Mouse (Mus musculus) gastrocnemius, postnatal 4 days (tissue): Measurements from ENCODE around the gene Tmem104. TPM values are rescaled to one million over a fixed set of nuclear protein-coding genes. Genes with fewer than 3 reads are reported as not detected.

Source experiments
- DNase-seq, 2 experiments: peaks; one replicate each; pipeline ENCODE4 v3.0.0; 2021 to 2022; ENCODE audit warnings: low spot score in 2 of 2, mixed read lengths in 2 of 2
- long read RNA-seq, 2 experiments: library from polyadenylated mRNA; stranded (forward); transcript quantifications; one replicate each; pipeline ENCODE4 v2.0.0; 2021
- total RNA-seq, 2 experiments: library from RNA; stranded (reverse); gene quantifications; 2 replicates each; pipeline ENCODE4 v1.2.3; 2021

Tmem104 gene
- 1 to 10 TPM; 8.5 to 9.8 TPM for total RNA-seq
- long read RNA-seq, experiment 1, full-length matches to known transcripts, result 8 of 12 reads
- long read RNA-seq, experiment 1, partial matches to known transcripts, result 4 of 12 reads
- long read RNA-seq, experiment 1, other reads (novel, unspliced or antisense), result 0 of 12 reads
- long read RNA-seq, experiment 2, partial matches to known transcripts, result 0 of 2 reads
- long read RNA-seq, experiment 2, other reads (novel, unspliced or antisense), result 2 of 2 reads

DNA sequence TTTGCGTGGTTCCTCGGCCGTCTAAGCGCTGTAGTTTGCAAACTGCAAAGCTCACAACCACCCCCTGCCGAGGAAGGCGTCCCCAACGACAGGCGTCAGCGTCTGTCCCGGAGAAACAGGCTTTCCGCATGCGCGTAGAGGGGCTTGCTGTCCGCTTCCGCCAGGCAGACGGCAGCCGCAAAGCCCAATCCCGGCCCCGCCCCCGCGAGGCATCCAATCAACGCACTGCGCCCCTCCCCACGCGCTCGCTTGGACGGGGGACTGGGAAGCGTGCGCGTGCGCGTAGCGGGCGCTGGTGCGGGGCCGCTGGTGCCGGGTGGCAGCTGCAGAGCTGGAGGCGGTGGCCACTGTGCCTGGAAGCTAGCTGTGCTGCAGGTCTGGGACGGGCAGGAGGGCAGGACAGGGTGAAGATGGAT is at the start of gene Tmem104:
Gene Tmem104, plus strand, starts transcription at position 264 of the 416 bp plus-strand sequence.
- peak; percentile 99 to 100 for DNase-seq

DNA sequence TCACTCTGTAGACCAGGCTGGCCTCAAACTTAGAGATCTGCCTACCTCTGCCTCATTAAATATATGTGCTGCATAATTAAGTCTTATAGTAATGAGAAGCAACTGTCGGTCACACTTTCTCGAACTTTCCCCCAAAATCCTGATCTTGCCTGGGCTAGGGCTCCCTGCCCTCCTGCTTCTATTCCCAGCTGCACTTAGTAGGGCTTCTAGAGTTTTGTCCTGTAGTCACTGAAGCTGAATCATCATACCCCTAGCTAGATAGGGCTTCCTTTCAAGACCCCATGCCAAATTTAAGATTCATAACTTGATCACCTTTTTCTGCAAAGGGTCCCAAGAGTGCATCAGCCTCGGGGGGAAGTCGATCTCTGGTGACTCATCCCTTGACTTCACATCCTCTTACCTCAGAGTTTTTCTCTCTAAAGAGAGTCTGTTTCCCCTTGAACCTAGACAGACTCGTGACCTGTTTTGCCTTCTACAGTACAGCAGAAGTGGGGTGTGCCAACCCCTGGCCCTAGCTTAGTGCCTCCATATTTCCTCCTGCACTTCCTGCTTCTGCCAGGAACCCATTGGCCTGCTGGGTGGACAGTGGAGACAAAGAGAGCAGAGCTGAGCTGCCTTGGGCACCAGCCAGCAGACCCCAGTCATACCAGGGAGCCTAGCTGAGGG is 48.6 kb upstream of the Tmem104 start:
- DNase-seq, result no peak

DNA sequence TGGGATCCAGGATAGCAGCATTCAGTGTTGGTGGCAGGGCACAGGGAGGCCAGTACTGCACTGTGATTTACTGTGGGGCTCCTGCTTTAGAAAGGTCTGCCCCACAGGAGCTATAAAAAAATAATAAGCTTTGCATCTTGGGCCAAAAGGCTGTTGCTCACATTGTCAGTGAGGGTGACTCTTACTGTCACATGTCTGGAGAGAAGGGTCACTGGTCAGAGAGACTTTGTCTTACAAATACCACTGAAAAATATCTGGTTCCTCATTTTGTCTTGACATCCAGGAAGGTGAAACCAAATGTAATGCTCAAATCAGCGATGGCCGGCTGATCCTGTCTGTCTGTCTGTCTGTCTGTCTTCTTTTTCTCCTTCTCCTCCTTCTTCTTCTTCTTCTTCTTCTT is 45.3 kb upstream of the Tmem104 start:
- no peak for DNase-seq

DNA sequence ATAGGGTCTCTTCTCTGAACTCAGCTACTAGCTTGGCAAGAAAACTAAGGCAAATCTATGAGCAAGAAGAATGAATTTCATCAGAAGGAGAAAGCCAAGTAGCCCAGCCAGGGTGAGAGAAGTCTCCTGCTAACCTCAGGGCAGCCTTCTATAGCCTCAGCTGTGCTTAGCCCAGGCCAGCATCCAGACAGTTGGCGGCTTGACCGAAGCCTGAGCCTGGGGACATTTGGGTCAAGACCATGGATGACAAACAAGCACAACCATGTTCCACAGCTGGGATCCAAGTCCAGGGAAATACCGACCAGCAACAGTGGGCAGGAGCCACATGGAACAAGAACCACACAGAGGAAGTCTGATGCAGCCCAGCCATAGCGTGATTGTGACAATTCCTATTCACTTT is 39.5 kb upstream of the Tmem104 start:
- DNase-seq, result no peak

DNA sequence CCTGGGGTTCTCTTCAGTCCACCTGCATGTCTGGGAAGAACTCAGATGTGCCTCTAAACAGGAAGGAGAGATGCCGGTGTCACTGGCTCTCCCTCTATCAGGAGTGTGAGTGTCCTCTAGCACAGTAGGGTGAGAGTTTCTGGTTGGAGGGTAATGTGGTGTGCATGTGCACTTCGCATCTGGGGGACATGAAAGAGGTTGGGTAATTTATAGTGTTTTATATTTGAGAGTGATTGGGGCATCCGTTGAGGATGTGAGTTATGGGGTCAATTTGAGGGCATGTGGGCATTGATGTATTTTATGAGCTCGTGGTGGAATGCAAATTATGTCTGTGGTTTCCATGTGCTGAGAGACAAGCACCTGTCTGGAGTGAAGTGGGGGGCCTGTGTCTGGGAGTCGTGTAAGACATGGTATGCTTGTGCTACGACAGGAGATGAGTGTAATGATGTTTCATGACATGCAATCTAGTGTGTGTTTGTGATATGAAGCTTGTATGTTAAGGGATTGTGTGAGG is 36.5 kb upstream of the Tmem104 start:
- no peak for DNase-seq

DNA sequence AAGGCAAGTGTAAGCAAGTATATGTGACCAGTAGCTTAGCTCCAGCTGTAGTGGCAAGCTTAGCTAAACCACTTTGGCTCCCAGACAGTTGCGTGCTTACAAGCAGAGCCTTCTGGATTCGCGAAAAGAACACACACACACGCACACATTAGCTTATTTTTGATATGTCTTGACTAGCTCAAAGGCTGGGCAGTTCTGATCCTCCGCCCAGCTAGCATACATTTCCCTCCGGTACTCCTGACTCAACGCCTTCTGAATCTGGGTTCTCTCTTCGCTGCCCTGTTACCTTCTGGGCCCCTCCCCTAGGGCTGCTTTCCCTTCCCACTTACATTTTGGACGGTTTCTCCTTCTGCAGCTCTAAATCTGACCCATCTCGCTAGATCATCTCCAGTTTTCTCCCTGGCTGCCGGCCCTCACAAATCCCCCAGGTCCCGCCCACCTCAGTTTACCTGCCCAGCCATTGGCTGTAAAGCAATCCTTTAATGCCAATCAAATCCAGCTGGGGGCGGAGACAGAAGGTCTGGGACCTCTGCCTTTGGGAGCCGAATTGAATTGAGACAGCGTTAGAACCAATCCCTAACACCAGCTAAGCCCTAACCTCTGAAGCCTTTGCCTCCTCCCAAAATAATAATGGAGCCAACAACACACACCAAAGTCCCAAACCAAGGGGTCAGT is 35.4 kb upstream of the Tmem104 start:
- DNase-seq, result peak in 1 of 2 experiments; percentile 49

DNA sequence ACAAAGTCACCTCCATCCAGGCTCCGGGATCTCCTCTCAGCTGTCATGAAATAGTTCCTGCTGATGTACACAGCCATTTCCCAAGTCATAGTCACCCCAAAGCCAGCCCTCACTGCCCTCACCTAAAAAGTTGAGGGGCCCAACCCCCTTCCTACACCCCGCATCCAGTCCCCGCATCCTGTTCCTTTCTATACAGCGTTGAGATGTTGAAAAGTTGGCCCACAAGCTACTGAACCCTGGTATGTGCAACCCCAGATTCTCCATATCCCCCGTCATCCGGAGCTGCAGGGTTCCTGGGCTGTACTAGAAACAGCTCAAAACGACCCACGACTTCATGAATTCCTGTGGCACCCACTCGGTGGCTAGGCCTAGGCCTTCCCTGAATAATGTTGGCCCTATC is 34.2 kb upstream of the Tmem104 start:
- DNase-seq, result no peak

DNA sequence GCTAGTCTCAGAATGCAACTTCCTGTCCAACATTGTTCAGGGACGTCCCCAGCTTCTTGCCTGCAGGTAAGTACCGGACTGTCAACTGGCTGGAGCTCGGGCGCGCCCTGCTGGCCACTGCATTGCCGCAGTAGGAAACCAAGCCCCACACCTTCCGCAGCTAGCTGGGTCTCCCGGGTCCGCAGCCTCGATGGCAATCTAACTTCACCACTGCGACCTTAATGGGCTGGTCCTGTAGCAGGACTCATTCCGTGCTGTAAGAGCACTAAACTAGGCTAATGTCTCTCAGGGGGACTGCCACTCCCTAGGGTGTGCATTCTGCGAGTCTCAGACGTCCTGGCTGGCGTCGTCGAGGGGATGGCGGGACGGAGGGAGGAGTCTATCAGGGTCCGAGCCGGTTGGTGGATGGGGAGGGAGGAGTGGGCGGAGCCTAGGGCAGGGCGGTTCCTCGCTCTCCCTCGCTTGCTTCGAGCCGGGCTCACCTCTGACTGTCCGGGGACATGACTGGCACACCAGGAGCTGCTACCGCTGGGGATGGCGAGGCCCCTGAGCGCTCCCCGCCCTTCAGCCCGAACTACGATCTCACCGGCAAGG is 33.5 kb upstream of the Tmem104 start:
- DNase-seq, result peak in 1 of 2 experiments; percentile 66

DNA sequence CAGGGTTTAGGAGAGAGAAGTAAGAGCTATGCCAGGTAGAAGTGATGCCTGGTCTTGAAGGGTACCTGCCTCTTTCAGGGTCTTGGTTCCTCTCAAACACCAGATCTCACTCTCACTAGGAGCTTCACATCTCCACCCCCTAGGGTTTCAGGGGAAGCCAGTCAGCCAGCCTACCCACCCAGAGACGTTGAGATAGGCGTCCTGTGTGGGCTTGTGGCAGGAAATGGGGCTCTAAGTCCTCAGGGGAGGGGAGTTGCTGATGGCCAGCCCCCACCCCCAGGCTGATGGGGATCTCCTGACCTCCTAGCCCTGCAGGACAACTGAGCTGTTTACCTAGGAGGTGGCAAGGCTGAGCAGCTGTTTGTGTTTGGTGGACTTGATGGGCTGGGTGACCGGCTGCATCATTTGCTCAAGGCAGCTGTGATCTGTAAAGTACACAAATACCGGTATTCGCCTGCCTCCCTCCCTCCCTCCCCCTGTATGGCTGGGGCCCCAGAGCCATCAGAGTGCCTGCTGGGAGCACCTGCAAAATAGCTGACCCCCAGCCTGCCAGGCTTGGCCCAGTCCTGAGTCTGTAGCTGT is 32.1 kb upstream of the Tmem104 start:
- DNase-seq, result no peak

DNA sequence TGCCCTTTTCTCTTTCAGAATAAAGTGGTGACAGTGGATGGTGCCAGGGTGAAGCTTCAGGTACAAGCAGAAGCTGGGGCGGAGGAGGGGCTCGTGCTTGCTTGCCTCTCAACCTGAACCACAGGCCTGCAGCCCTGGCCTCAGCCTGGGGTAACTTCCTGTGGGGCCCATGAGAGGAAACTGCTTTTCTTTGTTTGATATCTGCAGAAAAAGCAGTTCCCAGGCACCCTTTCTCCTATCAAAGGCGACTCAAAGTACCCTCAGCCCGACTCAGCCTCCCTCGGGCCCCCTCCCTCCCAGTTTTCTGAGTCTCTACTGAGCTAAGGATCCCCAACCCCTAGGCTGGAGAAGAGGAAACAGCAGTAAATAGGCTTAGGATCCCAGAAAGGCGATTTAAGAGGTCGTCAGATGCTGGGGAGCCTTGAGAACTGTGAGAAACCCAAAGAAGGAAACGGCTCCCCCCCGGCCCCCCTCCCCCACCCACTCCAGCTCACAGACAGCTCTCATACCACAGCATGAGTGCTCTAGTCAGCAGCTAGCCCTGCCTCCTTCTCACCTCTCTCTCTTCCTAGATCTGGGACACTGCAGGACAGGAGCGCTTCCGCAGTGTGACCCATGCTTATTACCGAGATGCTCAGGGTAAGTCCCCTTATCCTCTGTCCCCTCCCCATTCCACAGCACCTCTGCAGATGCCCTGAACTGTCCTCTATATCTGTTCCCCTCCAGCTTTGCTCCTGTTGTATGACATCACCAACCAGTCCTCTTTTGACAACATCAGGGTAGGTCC is 29.2 kb upstream of the Tmem104 start:
- DNase-seq, result no peak

DNA sequence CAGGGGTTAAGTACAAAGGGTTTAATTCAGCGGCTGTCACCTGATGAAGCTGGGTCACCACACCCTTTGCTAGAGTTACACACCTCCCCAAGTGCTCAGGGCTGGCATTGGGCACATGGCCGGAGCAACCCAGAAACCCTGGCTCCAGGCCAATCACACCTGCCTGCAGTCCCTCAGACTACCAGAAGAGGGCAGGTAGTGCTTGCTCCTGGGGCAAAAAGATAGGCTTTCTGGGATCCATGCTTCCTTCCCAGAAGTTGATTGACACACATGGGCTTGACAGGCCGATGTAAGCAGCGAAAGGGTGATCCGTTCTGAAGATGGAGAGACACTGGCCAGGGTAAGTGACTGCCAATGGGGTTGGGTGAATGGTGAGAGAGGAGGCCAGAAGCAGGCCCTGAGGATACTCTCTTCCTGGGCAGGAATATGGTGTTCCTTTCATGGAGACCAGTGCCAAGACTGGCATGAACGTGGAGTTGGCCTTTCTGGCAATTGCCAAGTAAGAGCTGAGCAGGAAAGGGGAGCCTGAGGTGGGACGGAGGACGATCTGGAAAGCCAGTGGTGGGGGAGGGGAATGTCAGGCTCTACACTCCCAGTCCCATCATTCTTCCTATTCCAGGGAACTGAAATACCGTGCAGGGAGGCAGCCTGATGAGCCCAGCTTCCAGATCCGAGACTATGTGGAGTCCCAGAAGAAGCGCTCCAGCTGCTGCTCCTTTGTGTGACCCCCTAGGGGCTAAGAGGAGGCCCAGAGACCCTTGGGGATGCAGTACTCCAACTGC is 27.1 kb upstream of the Tmem104 start:
- no peak for DNase-seq

DNA sequence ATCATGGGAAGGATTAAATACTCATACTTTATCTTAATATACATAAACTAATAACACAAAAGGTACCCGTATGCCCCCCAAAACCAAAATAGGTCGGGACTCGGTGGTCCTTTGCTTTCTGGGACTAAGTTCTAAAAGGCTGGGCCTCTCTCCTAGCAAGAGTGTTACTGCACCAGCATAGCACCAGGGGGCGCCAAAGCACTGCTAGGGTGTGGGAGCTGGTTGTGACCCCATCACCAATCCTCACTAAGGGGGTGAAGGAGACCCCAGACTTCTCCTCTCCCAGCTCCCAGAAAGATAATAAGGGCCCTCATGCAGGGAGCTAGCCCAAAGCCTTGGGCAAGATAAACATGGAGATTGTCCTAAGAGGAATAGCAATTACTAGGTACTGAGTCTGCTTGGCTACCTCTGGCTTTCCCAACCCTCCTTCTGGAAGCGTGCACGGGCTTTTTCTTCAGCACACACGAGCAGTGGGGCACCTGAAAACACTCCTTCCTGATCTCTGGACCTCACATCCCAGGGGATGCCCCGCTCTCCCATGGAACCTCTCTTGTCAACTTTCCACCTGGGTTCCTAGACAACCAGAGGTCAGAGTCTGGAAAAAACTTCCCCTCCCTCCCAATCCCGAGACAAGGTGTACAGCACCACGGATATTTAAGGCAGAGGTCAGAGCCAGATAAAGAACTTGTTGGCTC is 26.3 kb upstream of the Tmem104 start:
- peak; percentile 64 to 77 for DNase-seq

DNA sequence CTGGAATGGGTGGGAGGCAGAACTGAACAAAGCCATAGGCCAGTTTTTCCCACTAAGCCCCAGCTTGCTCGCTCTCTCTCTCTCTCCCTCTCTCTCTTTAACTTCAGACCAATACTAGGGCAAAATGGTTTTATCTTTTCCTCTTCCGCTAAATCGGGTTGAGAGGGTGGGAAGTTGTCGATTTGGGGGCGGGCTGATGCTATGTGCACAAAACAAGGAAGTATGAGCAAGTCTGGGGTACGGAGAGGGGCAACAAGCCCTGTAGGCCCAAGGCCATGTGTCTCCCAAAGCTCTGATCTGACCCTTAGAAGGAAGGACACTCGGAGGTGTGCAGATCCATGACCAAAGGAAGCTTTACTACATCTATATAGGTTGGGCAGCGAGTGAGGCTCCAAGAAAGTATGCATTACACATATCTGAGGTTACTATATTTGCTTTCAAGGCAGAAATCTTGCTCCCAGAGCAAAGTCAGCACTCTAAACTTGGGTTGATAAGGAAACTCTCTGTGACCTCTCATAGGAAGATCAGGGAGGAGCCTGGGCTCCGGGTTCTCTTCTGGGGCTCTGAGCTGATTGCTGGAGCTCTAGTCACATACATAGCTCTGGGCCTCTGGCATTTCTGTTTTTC is 25.6 kb upstream of the Tmem104 start:
- DNase-seq, result no peak

DNA sequence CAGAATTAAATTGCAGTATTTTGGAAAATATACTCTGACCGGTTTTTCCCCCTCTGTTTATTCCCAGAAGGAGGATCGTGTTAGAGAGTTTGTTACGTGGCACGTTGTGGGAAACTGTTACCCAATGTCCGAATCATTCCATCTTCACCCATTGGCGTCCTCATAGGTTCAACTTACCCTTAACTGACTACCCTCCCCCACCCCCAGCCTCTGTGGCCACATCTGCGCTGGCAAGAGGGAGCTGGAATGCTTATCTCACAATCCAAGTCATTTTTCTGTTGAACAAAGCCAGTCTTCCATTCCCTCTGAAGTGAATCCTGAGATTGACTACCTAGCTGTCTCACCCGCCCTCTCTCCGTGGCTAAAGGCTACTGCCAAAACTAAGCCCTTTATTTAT is 25.1 kb upstream of the Tmem104 start:
- no peak for DNase-seq

DNA sequence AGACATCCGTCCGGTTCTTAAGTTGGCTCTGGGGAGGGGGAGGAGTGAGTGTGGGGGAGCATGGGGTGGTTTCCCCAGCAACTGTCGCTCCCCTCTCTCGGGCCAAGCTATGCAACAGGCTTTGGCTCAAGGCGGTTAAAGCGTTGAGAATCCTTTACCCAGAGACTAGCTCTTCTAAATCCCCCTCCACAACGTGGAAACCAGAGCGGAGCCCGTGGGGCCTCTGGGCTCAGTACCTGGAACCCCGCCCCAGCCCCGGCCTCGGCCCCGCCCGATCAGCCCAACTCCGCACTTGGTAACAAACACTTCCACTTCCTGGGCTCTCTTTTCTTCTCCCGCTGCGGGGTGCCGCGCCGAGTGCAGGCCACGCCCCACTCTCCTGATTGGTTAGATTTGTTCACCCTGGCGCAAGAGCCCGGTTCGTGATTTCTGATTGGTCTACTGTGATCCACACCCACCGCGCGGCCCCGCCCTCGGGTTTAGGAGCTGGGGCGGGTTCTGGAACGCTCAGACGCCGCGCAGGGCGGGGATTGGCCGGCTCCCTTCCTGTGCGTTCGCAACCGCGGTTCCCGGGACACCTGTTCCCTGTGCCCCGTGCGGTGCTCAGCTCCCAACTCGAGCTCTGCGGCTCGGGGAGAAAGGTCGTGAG is 24.3 kb upstream of the Tmem104 start, which contains the start of gene Slc9a3r1:
Gene Slc9a3r1, plus strand, starts transcription at position 510 of the 649 bp plus-strand sequence.
- DNase-seq, result peak; percentile 93 to 98

DNA sequence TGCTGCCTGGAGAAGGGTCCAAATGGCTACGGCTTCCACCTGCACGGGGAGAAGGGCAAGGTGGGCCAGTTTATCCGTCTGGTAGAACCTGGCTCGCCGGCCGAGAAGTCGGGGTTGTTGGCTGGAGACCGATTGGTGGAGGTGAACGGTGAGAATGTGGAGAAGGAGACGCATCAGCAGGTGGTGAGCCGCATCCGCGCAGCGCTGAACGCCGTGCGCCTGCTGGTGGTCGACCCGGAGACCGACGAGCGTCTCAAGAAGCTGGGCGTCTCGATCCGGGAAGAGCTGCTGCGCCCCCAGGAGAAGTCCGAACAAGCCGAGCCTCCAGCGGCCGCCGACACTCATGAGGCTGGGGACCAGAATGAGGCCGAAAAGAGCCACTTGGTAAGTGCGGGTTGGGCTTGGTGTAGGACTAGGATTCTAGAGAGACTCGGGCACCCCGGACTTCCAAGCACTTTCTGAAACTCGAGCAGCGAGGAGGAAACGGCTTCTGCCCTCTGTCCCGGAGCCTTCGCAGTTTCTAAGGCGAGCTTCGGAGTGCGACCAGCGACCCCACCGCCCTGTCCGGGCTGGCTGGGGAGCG is 23.6 kb upstream of the Tmem104 start:
- DNase-seq, result peak in 1 of 2 experiments; percentile 63

DNA sequence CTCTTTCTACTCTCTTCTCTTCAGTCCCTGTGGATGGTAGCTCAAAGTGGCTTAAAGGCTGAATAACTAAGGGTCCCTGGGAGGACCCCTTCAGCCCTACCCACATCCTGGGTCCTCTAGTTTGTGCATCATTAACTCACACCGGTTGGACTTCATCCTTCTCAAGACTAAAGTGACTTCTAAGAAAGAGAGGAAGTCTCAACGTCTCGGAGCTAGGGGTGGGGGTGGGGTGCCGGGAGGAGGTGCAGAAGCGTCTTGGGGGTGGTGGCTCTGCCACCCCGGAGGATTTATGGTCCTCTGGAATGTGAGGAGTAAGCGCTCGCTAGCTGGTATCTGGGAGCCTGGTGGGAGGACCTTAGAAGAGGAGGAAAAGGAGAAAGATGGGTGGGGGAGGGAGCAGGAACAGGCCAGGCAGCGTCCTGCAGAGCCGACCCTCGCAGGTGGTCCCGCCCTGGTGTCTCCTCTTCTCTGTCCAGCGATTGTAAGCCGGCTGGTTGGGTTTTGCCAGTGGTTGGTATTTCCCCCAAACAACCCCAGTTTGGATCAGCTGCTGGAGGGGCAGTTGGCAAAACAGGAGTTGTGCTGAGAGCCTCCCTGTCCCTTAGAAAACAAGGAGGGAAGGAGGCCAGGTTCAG is 22.8 kb upstream of the Tmem104 start:
- DNase-seq, result no peak
